Mouse (Mus musculus): ENCODE results near the gene Akap7. TPM values are rescaled to one million over a fixed set of nuclear protein-coding genes. Genes with fewer than 3 reads are reported as not detected.
"Not testable (repeated sequence)": the region's sequence is repeated elsewhere in the genome, so short reads cannot be mapped to it uniquely, and the experiment has no call there.

Gene Akap7
- polyA plus RNA-seq, 1 experiment, result 2.6 TPM

GRCm38 (mm10) chr10:25198048-25198447 is 109.6 kb downstream of the Akap7 start:
- no peaks in the 10 kb centered on the region for H3K4me1 ChIP-seq (ENCODE audit: control insufficient read depth)
- H3K9me3 ChIP-seq (ENCODE audit: control insufficient read depth, low read length), result no peaks in the 10 kb centered on the region
- H3K4me3 ChIP-seq (replicated peaks), result no peak overlapping the region
- H3K27me3 ChIP-seq (ENCODE audit: control insufficient read depth), result peaks cover 19% of the 10 kb centered on the region
- H3K36me3 ChIP-seq (ENCODE audit: control insufficient read depth), result no peaks in the 10 kb centered on the region
- TF ChIP-seq GATA1 (IDR thresholded peaks at IDR 0.05; ENCODE audit: low read length) (no peak), TAL1 (IDR thresholded peaks at IDR 0.05; ENCODE audit: low read length) (no peak)

- Histone ChIP-seq H3K4me1 (ENCODE audit: control insufficient read depth) (no peaks in the 10 kb centered on the region), H3K36me3 (ENCODE audit: control insufficient read depth) (no peaks in the 10 kb centered on the region), H3K9me3 (ENCODE audit: control insufficient read depth, low read length) (no peaks in the 10 kb centered on the region), H3K4me3 (replicated peaks) (no peak overlapping the region), H3K27me3 (ENCODE audit: control insufficient read depth) (no peaks in the 10 kb centered on the region)
- TF ChIP-seq TAL1 (IDR thresholded peaks at IDR 0.05; ENCODE audit: low read length) (no peak), GATA1 (IDR thresholded peaks at IDR 0.05; ENCODE audit: low read length) (no peak)
Measured at GRCm38 (mm10) chr10:25192180-25193073, 115.2 kb downstream of the Akap7 start.

GRCm38 (mm10) chr10:25191166-25191565 is 116.5 kb downstream of the Akap7 start:
- H3K36me3 ChIP-seq (ENCODE audit: control insufficient read depth), result no peaks in the 10 kb centered on the region
- TF ChIP-seq GATA1 (IDR thresholded peaks at IDR 0.05; ENCODE audit: low read length) (no peak), TAL1 (IDR thresholded peaks at IDR 0.05; ENCODE audit: low read length) (no peak)
- no peak overlapping the region for H3K4me3 ChIP-seq (replicated peaks)
- peaks cover 8% of the 10 kb centered on the region for H3K4me1 ChIP-seq (ENCODE audit: control insufficient read depth)
- no peaks in the 10 kb centered on the region for H3K9me3 ChIP-seq (ENCODE audit: control insufficient read depth, low read length)
- H3K27me3 ChIP-seq (ENCODE audit: control insufficient read depth), result no peaks in the 10 kb centered on the region

GRCm38 (mm10) chr10:25186240-25186639 is 121.4 kb downstream of the Akap7 start:
- peaks cover 15% of the 10 kb centered on the region for H3K4me1 ChIP-seq (ENCODE audit: control insufficient read depth)
- not testable (repeated sequence) for H3K36me3 ChIP-seq (ENCODE audit: control insufficient read depth); H3K4me3 ChIP-seq (replicated peaks); H3K9me3 ChIP-seq (ENCODE audit: control insufficient read depth, low read length); H3K27me3 ChIP-seq (ENCODE audit: control insufficient read depth)

GRCm38 (mm10) chr10:25185691-25186090 is 122.0 kb downstream of the Akap7 start:
- TF ChIP-seq TAL1 (IDR thresholded peaks at IDR 0.05; ENCODE audit: low read length) (no peak), GATA1 (IDR thresholded peaks at IDR 0.05; ENCODE audit: low read length) (no peak)
- no peaks in the 10 kb centered on the region for H3K27me3 ChIP-seq (ENCODE audit: control insufficient read depth)
- peaks cover 8% of the 10 kb centered on the region for H3K36me3 ChIP-seq (ENCODE audit: control insufficient read depth)
- H3K4me3 ChIP-seq (replicated peaks), result no peak overlapping the region
- H3K9me3 ChIP-seq (ENCODE audit: control insufficient read depth, low read length), result no peaks in the 10 kb centered on the region
- peaks cover 15% of the 10 kb centered on the region for H3K4me1 ChIP-seq (ENCODE audit: control insufficient read depth)

- TF ChIP-seq GATA1 (IDR thresholded peaks at IDR 0.05; ENCODE audit: low read length) (no peak), TAL1 (IDR thresholded peaks at IDR 0.05; ENCODE audit: low read length) (no peak)
- Histone ChIP-seq H3K36me3 (ENCODE audit: control insufficient read depth) (peaks cover 8% of the 10 kb centered on the region), H3K27me3 (ENCODE audit: control insufficient read depth) (no peaks in the 10 kb centered on the region), H3K4me1 (ENCODE audit: control insufficient read depth) (peaks cover 15% of the 10 kb centered on the region), H3K4me3 (replicated peaks) (no peak overlapping the region), H3K9me3 (ENCODE audit: control insufficient read depth, low read length) (no peaks in the 10 kb centered on the region)
Measured at GRCm38 (mm10) chr10:25184819-25185603, 122.7 kb downstream of the Akap7 start.

- TF ChIP-seq TAL1 (IDR thresholded peaks at IDR 0.05; ENCODE audit: low read length) (no peak), GATA1 (IDR thresholded peaks at IDR 0.05; ENCODE audit: low read length) (no peak)
- Histone ChIP-seq H3K9me3 (ENCODE audit: control insufficient read depth, low read length) (no peaks in the 10 kb centered on the region), H3K36me3 (ENCODE audit: control insufficient read depth) (peaks cover 8% of the 10 kb centered on the region), H3K4me1 (ENCODE audit: control insufficient read depth) (peaks cover 15% of the 10 kb centered on the region), H3K27me3 (ENCODE audit: control insufficient read depth) (no peaks in the 10 kb centered on the region), H3K4me3 (replicated peaks) (no peak overlapping the region)
Measured at GRCm38 (mm10) chr10:25183271-25183670, 124.4 kb downstream of the Akap7 start.

- Histone ChIP-seq H3K4me3 (replicated peaks) (no peak overlapping the region), H3K9me3 (ENCODE audit: control insufficient read depth, low read length) (no peaks in the 10 kb centered on the region), H3K4me1 (ENCODE audit: control insufficient read depth) (no peaks in the 10 kb centered on the region), H3K36me3 (ENCODE audit: control insufficient read depth) (peaks cover 2% of the 10 kb centered on the region), H3K27me3 (ENCODE audit: control insufficient read depth) (no peaks in the 10 kb centered on the region)
- no peak for TF ChIP-seq GATA1 (IDR thresholded peaks at IDR 0.05; ENCODE audit: low read length)
Measured at GRCm38 (mm10) chr10:25179030-25179429, 128.6 kb downstream of the Akap7 start.

- no peaks in the 10 kb centered on the region for H3K27me3 ChIP-seq (ENCODE audit: control insufficient read depth)
- no peaks in the 10 kb centered on the region for H3K9me3 ChIP-seq (ENCODE audit: control insufficient read depth, low read length)
- H3K4me3 ChIP-seq (replicated peaks), result no peak overlapping the region
- no peaks in the 10 kb centered on the region for H3K36me3 ChIP-seq (ENCODE audit: control insufficient read depth)
- H3K4me1 ChIP-seq (ENCODE audit: control insufficient read depth), result no peaks in the 10 kb centered on the region
- TF ChIP-seq TAL1 (IDR thresholded peaks at IDR 0.05; ENCODE audit: low read length) (no peak), GATA1 (IDR thresholded peaks at IDR 0.05; ENCODE audit: low read length) (no peak)
Measured at GRCm38 (mm10) chr10:25177270-25177669, 130.4 kb downstream of the Akap7 start.

Data from erythroblast, embryonic 14.5 days (primary cell).